Mouse (Mus musculus) liver, embryonic 12.5 days (tissue): ENCODE results near the gene Ubn2. TPM values are rescaled to one million over a fixed set of nuclear protein-coding genes. Genes with fewer than 3 reads are reported as not detected.
"Not testable (repeated sequence)": the region's sequence is repeated elsewhere in the genome, so short reads cannot be mapped to it uniquely, and the experiment has no call there.

Source experiments
- ATAC-seq: fragments of 200-750 bp; cut with Nextera tagmentation; 2 replicates; pipeline ENCODE4 v1.8.0; 2017; ENCODE audit warnings: moderate number of reproducible peaks, mild to moderate bottlenecking, moderate library complexity
- H3K27ac ChIP-seq: fragments of 300-500 bp; sonication (generic); 2 replicates; pipeline ENCODE4 v1.5.1; 2016; ENCODE audit warnings: mild to moderate bottlenecking
- H3K27me3 ChIP-seq: fragments of 300-500 bp; sonication (generic); replicated peaks from 2 replicates; pipeline ENCODE4 v1.6.1; 2016; ENCODE audit warnings: mild to moderate bottlenecking, moderate library complexity
- H3K36me3 ChIP-seq: fragments of 300-500 bp; sonication (generic); 2 replicates; pipeline ENCODE4 v1.6.1; 2016; ENCODE audit warnings: mild to moderate bottlenecking, moderate library complexity
- H3K4me1 ChIP-seq: fragments of 300-500 bp; sonication (generic); 2 replicates; pipeline ENCODE4 v1.6.1; 2016
- H3K4me2 ChIP-seq: fragments of 300-500 bp; sonication (generic); 2 replicates; pipeline ENCODE4 v1.6.1; 2016; ENCODE audit warnings: mild to moderate bottlenecking, moderate library complexity
- H3K4me3 ChIP-seq: fragments of 300-500 bp; sonication (generic); 2 replicates; pipeline ENCODE4 v1.5.1; 2016; ENCODE audit warnings: mild to moderate bottlenecking, moderate library complexity
- H3K9ac ChIP-seq: fragments of 300-500 bp; sonication (generic); 2 replicates; pipeline ENCODE4 v1.6.1; 2016; ENCODE audit warnings: mild to moderate bottlenecking, moderate library complexity
- H3K9me3 ChIP-seq: fragments of 300-500 bp; sonication (generic); replicated peaks from 2 replicates; pipeline ENCODE4 v1.6.1; 2016; ENCODE audit warnings: mild to moderate bottlenecking, moderate library complexity
- WGBS: fragments of 180-500 bp; shearing (Covaris S2); methylation state at CpG from one replicate; pipeline ENCODE4 v1.1.7; 2016; ENCODE audit not compliant: insufficient replicate concordance; 5-methylcytosine and 5-hydroxymethylcytosine counted together
- polyA plus RNA-seq: library from polyadenylated mRNA; unstranded; fragments of >200 nt; fragmentation: Nextera tagmentation; extraction: Ambion mirVana; gene quantifications from 2 replicates; pipeline ENCODE4 v1.2.1, GENCODE M21; 2016

Ubn2 gene
- polyA plus RNA-seq, 1 experiment from 2014 or later, result 10.1 TPM

- H3K36me3 ChIP-seq, result peaks cover 11% of the 10 kb centered on the region
- H3K9me3 ChIP-seq, result no peaks in the 10 kb centered on the region
- H3K27me3 ChIP-seq, result no peaks in the 10 kb centered on the region
- peak overlapping the region; percentile 85 for H3K9ac ChIP-seq
- WGBS, result 68% methylated on average over 1 of the region's 1 CpGs
- peak overlapping the region; percentile 83 for H3K4me2 ChIP-seq
- H3K27ac ChIP-seq, result peak overlapping the region; percentile 97; the same call in 1 of the 2 replicates
- no peak for ATAC-seq
- H3K4me3 ChIP-seq, result peak overlapping the region; percentile 74
- peaks cover 28% of the 10 kb centered on the region for H3K4me1 ChIP-seq
These were observed 102.0 kb downstream of the Ubn2 start for GRCm38 (mm10) chr6:38535788-38536187.

GRCm38 (mm10) chr6:38544141-38544540 is 110.4 kb downstream of the Ubn2 start:
- not testable (repeated sequence) for H3K9me3 ChIP-seq

GRCm38 (mm10) chr6:38547005-38547404 is 113.3 kb downstream of the Ubn2 start:
- not testable (repeated sequence) for H3K4me3 ChIP-seq, H3K4me2 ChIP-seq, H3K27me3 ChIP-seq, H3K27ac ChIP-seq, ATAC-seq, H3K36me3 ChIP-seq, H3K9me3 ChIP-seq, H3K9ac ChIP-seq
- peaks cover 16% of the 10 kb centered on the region for H3K4me1 ChIP-seq
- 86% methylated on average over 2 of the region's 2 CpGs for WGBS

More at GRCm38 (mm10) chr6:38544141-38544540, 110.4 kb downstream of the Ubn2 start:
- not testable (repeated sequence) for H3K4me3 ChIP-seq, H3K9ac ChIP-seq, H3K4me2 ChIP-seq, H3K27ac ChIP-seq, ATAC-seq, H3K27me3 ChIP-seq, H3K4me1 ChIP-seq
- WGBS, result 87% methylated on average over 5 of the region's 5 CpGs
- peaks cover 17% of the 10 kb centered on the region for H3K36me3 ChIP-seq

GRCm38 (mm10) chr6:38547707-38548106 is 114.0 kb downstream of the Ubn2 start:
- Histone ChIP-seq H3K27me3 (no peaks in the 10 kb centered on the region), H3K4me1 (peaks cover 16% of the 10 kb centered on the region), H3K27ac (no peak overlapping the region), H3K4me2 (no peak overlapping the region), H3K36me3 (no peaks in the 10 kb centered on the region), H3K4me3 (no peak overlapping the region), H3K9me3 (no peaks in the 10 kb centered on the region), H3K9ac (no peak overlapping the region)
- 79% methylated on average over 1 of the region's 1 CpGs for WGBS
- no peak for ATAC-seq

- 82% methylated on average over 7 of the region's 7 CpGs for WGBS
- not testable (repeated sequence) for ATAC-seq, H3K9me3 ChIP-seq, H3K36me3 ChIP-seq, H3K4me2 ChIP-seq, H3K9ac ChIP-seq, H3K4me3 ChIP-seq, H3K27me3 ChIP-seq
- Histone ChIP-seq H3K4me1 (peaks cover 19% of the 10 kb centered on the region), H3K27ac (peak overlapping the region; percentile 36; the same call in 1 of the 2 replicates)
These were observed 114.8 kb downstream of the Ubn2 start for GRCm38 (mm10) chr6:38548595-38548994.

GRCm38 (mm10) chr6:38549840-38550239 is 116.1 kb downstream of the Ubn2 start:
- not testable (repeated sequence) for H3K9me3 ChIP-seq, H3K27me3 ChIP-seq, ATAC-seq
- peak overlapping the region; percentile 92 for H3K9ac ChIP-seq
- WGBS, result 68% methylated on average over 6 of the region's 6 CpGs
- H3K4me3 ChIP-seq, result peak overlapping the region; percentile 86
- peaks cover 30% of the 10 kb centered on the region for H3K4me1 ChIP-seq
- H3K36me3 ChIP-seq, result peaks cover 11% of the 10 kb centered on the region
- H3K4me2 ChIP-seq, result peak overlapping the region; percentile 77
- H3K27ac ChIP-seq, result peak overlapping the region; percentile 100

- peak overlapping the region; percentile 92 for H3K9ac ChIP-seq
- H3K27ac ChIP-seq, result peak overlapping the region; percentile 100
- 5% methylated on average over 28 of the region's 28 CpGs for WGBS
- no peaks in the 10 kb centered on the region for H3K27me3 ChIP-seq
- H3K4me1 ChIP-seq, result peaks cover 32% of the 10 kb centered on the region
- ATAC-seq, result peak; percentile 63
- H3K9me3 ChIP-seq, result no peaks in the 10 kb centered on the region
- H3K36me3 ChIP-seq, result peaks cover 14% of the 10 kb centered on the region
- H3K4me2 ChIP-seq, result peak overlapping the region; percentile 77
- peak overlapping the region; percentile 86 for H3K4me3 ChIP-seq
These were observed 116.7 kb downstream of the Ubn2 start for GRCm38 (mm10) chr6:38550250-38551061.

- peak within 1 kb of the TSS; percentile 77 for H3K4me2 ChIP-seq
- peak within 1 kb of the TSS; percentile 100 for H3K27ac ChIP-seq
- under 1% methylated on average over 80 of the region's 98 CpGs for WGBS
These were observed 117.6 kb downstream of the Ubn2 start, which contains the start of gene Luc7l2 for GRCm38 (mm10) chr6:38551062-38551988. TSS of gene Luc7l2 (plus strand) at chr6:38551334.

GRCm38 (mm10) chr6:38551989-38552635 is 118.4 kb downstream of the Ubn2 start:
- ATAC-seq, result peak; percentile 91
- H3K9ac ChIP-seq, result peak overlapping the region; percentile 95
- H3K4me1 ChIP-seq, result peaks cover 38% of the 10 kb centered on the region
- no peaks in the 10 kb centered on the region for H3K9me3 ChIP-seq
- H3K4me2 ChIP-seq, result peak overlapping the region; percentile 61
- peak overlapping the region; percentile 86 for H3K4me3 ChIP-seq
- no peaks in the 10 kb centered on the region for H3K27me3 ChIP-seq
- peaks cover 26% of the 10 kb centered on the region for H3K36me3 ChIP-seq
- WGBS, result under 1% methylated on average over 32 of the region's 32 CpGs
- peak overlapping the region; percentile 100 for H3K27ac ChIP-seq

More at GRCm38 (mm10) chr6:38551062-38551988, 117.6 kb downstream of the Ubn2 start, which contains the start of gene Luc7l2:
- Histone ChIP-seq H3K9me3 (no peaks in the 10 kb centered on the region), H3K4me3 (peak within 1 kb of the TSS; percentile 86), H3K4me1 (peaks cover 38% of the 10 kb centered on the region), H3K9ac (peak within 1 kb of the TSS; percentile 95), H3K27me3 (no peaks in the 10 kb centered on the region), H3K36me3 (peaks cover 23% of the 10 kb centered on the region)
- ATAC-seq, result peak; percentile 76

GRCm38 (mm10) chr6:38552636-38553000 is 118.9 kb downstream of the Ubn2 start:
- Histone ChIP-seq H3K9ac (peak overlapping the region; percentile 95), H3K4me2 (peak overlapping the region; percentile 61), H3K36me3 (peaks cover 31% of the 10 kb centered on the region), H3K27ac (peak overlapping the region; percentile 100), H3K9me3 (no peaks in the 10 kb centered on the region), H3K4me3 (peak overlapping the region; percentile 86), H3K27me3 (no peaks in the 10 kb centered on the region), H3K4me1 (peaks cover 41% of the 10 kb centered on the region)
- no peak for ATAC-seq
- 15% methylated on average over 5 of the region's 5 CpGs for WGBS
